In the genomic region with DNA sequence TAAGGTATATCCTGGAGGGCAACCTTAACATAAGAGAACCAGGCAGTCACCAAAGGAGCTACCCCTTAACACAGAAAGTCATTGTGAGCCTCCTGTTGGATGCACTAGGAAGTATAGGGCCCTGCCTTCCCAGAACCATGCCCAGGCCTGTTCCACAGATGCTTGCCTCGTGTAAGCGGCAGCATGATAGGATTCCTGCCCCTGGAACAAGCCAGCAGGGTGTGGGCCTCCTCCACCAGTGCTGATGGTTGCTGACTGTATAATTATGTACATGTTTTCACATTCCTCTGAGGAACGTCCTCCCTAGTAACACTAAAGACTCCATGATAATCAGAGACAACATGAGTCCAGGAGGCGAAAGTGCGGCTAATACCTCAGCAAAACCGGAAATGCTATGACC, we compare ENCODE assay signal across 8 mouse cellular contexts.
"Had no signal": no experiment of that assay in that cellular context is flagged by ENCODE, and none has a peak within 500 bp of the region (broad histone marks: within the 10 kb centered on the region; RNA-seq: fewer than 3 reads in every experiment).

No protein-coding gene starts in this region.

- H3K4me3 ChIP-seq: layer of hippocampus, adult 2 months; midbrain, embryonic 13.5 days; stomach, embryonic 15.5 days had no signal

- H3K4me2 ChIP-seq: midbrain, embryonic 13.5 days; stomach, embryonic 15.5 days had no signal

- H3K27ac ChIP-seq: layer of hippocampus, adult 2 months; liver, embryonic 14.5 days; midbrain, embryonic 13.5 days; stomach, embryonic 15.5 days had no signal

- ATAC-seq: midbrain, embryonic 13.5 days had no signal

- H3K4me1 ChIP-seq: midbrain, embryonic 13.5 days; stomach, embryonic 15.5 days had no signal

- H3K27me3 ChIP-seq: midbrain, embryonic 13.5 days; stomach, embryonic 15.5 days had no signal

- H3K9ac ChIP-seq: liver, embryonic 14.5 days; midbrain, embryonic 13.5 days; stomach, embryonic 15.5 days had no signal

- H3K9me3 ChIP-seq: midbrain, embryonic 13.5 days; stomach, embryonic 15.5 days had no signal

- DNase-seq: kidney, postnatal 10 days; kidney, postnatal 4 days; lung, adult 18-20 months; right cerebral cortex, postnatal 14 days had no signal
